Mouse (Mus musculus) heart, postnatal 4 days (tissue): ENCODE measurements around the gene Syt3. TPM values are rescaled to one million over a fixed set of nuclear protein-coding genes. Genes with fewer than 3 reads are reported as not detected.
A peak's percentile ranks its signal among the peaks of the same experiment; 100 is the strongest.

ENCODE experiments used
- DNase-seq: peaks from one replicate; pipeline ENCODE4 v3.0.0; 2021
- total RNA-seq, 2 experiments: library from RNA; stranded (reverse); gene quantifications; 2 replicates each; pipeline ENCODE4 v1.2.3; 2021

Syt3 gene
- total RNA-seq, 2 experiments from 2014 or later: 0.88 to 1.4 TPM

DNA sequence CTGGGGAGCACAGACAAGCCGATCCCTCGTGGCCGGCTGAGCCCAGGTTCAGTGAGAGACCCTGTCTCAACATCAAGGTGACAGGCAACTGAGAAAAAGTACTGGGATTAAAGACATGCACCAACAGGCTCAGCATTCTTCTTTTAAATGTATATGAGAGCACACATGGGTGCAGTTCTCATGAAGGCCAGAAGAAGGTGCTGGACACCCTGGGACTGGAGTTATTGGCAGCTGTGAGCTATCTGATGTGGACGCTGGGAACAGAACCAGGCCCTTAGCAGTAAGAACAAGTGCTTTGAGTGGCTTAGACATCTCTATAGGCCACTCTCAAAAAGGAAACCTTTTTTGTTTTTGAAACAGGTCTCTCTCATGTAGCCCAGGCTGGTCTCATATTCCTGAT, 27.2 kb downstream of the Syt3 start:
- no peak for DNase-seq

DNA sequence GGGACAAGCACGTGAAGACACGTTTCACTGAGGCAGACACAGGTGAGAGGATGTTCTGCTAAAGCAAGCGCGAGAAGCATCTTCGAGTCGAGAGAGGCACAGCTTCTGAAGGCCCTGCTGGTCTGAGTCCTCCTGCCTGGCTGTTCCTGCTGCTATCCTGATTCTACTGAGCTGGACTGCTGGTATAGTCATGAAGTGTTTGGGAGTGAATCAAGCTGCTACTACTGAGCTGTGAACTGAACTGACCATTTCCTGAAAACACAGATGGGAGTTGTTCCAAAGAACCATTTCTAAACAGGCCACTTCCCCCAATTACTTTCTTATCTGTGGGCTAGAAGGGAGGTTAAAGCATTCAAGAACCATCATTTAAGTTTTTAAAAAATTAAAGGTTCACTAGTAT, 29.4 kb downstream of the Syt3 start:
- DNase-seq: no peak

GRCm38 (mm10) chr7:44427666-44428065, 43.8 kb downstream of the Syt3 start:
- DNase-seq: no peak

- DNase-seq: no peak
Observed at GRCm38 (mm10) chr7:44428171-44428950, 44.5 kb downstream of the Syt3 start.

DNA sequence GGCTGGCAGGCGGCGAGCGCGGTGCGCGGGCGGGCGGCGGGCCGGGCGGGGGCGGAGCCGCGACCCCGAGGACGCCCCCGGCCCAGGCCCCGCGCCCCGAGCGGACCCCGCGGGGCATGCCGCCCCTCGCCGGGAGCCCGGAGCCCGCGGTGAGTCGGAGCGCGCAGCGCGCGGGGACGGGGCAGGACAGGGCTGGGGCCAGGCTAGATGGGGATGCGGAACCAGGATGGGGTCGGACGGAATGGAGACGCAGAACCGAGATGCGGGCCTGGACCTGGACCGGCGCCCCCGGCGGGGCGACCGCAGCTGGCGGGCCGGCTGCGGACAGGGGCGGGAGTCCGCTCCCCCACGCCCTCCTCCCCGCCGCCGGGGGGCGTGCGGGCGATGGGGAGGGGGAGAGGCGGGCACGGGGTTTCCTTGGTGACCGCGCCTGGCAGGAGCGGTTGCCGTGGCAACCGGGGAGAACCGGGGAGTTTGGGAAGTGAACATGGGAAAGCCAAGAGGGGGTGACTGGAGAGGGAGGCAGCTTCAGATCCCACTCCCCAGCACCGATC, 45.1 kb downstream of the Syt3 start, which contains the start of gene Lrrc4b:
Gene Lrrc4b (plus strand): TSS at position 51 of the 554 bp plus-strand sequence.
- no peak for DNase-seq

- DNase-seq: no peak
Observed at GRCm38 (mm10) chr7:44429534-44430488, 45.9 kb downstream of the Syt3 start.

- DNase-seq: no peak
Observed at GRCm38 (mm10) chr7:44432550-44432949, 48.6 kb downstream of the Syt3 start.

- DNase-seq: no peak
Observed at GRCm38 (mm10) chr7:44433371-44433770, 49.5 kb downstream of the Syt3 start.

DNA sequence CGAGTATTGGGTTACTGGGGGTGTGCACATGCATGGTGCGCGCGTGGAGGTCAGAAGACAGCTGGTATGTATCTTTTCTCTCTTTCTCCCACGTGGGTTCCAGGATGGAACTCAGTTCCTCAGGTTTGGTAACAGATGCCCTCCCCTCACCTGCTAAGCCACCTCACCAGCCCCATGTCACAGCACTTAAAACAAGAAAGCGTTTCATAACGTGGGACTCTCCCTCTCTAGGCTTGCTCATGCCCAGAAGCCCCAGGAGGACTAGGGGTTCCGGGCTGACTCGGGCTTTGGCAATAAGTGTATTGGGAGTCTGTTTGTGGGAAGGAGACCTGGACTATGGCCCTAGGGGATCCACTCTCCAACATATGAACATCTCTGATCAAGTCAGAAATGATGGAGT, 50.2 kb downstream of the Syt3 start:
- no peak for DNase-seq

GRCm38 (mm10) chr7:44435796-44436195, 51.9 kb downstream of the Syt3 start:
- no peak for DNase-seq

DNA sequence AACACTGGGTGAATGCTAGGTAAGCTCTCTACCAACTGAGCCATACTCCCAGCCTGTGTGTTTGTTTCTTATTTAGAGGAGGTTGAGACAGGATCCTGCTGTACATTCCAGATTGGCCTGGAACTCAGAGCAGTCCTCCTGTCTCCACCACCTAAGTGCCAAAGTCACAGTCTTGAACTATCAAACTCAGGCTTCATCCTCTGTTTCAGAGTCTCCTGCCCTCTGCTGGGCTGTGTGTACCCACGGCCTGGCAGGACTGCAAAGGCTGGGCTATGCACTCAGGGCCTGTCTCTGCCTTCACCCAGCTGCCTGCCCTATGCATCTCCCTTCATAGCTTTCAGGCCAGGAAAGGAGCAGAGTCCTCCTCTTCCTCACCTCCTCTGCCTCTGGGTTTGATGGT, 52.4 kb downstream of the Syt3 start:
- no peak for DNase-seq

- no peak for DNase-seq
Observed at GRCm38 (mm10) chr7:44437188-44437587, 53.3 kb downstream of the Syt3 start.

DNA sequence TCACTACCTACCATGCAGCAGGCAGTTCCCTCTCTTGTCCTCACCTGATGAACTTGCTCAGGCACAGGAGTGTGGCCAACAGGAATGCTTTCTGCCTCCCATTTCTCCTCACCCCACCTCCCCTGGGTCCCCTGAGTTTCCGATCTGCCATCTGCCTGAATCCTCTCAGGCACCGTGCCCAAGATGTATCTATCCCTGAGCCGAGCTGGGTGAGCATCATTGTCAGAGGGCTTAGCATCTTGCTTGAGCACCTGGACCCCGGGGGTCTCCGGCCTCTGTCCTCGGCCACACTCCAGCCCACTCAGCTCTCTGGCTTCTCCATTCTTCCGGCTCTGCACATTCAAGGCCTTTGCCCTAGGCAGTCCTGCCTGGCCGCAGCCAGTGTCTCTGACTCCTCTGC, 54.0 kb downstream of the Syt3 start:
- no peak for DNase-seq

GRCm38 (mm10) chr7:44439696-44440095, 55.8 kb downstream of the Syt3 start:
- DNase-seq: no peak

- no peak for DNase-seq
Observed at GRCm38 (mm10) chr7:44440479-44440878, 56.6 kb downstream of the Syt3 start.

GRCm38 (mm10) chr7:44441180-44441579, 57.3 kb downstream of the Syt3 start:
- DNase-seq: no peak

DNA sequence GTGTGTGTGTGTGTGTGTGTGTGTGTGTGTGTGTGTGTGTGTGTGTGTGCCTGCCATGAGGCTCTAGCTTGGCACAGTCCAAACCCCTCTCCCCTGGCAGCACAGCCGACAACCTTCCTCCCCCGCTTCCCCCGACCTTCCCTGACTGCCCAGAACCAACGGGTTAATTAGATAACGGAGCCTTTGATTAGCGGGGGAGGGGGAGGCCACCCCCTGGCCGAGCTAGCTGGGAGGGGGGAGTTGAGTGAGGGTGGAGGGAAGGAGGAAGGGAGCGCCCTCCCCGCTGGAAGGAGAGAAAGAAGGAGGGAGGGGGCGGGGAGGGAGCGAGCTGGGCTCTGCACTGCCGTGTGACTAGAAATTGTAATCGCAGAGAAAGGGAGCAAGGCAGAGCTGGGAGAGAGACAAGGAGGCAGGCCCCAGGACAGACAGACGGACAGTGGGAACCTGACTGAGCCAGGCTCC, 57.8 kb downstream of the Syt3 start:
- peak; percentile 35 for DNase-seq

- no peak for DNase-seq
Observed at GRCm38 (mm10) chr7:44442407-44442821, 58.5 kb downstream of the Syt3 start.

- peak; percentile 38 for DNase-seq
Observed at GRCm38 (mm10) chr7:44443268-44444173, 59.6 kb downstream of the Syt3 start.

DNA sequence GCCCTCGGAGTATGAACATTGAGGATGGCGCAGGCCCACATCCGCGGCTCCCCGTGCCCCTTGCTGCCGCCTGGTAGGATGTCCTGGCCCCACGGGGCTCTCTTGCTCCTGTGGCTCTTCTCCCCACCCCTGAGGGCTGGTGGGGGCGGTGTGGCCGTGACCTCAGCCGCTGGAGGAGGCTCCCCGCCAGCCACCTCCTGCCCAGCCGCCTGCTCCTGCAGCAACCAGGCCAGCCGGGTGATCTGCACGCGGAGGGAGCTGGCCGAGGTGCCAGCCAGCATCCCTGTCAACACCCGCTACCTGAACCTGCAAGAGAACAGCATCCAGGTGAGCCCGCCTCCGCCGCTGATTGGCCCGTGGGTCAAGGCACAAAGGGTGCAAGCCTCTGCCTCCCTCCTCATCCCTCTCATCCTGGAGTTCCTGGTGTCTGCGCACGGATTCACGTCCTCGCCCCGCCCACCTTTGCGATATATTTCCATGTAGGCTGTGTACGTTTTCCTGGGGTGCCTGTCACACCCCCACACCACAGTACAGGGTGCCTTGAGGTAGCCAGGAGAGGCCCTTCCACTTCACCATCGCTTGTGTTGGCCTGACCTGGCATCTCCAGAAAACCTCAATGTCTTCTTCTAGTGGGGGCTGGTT, 61.1 kb downstream of the Syt3 start:
- no peak for DNase-seq

GRCm38 (mm10) chr7:44445528-44445923, 61.6 kb downstream of the Syt3 start:
- DNase-seq: no peak
